Mouse (Mus musculus) adrenal gland, adult 2 months (tissue): ENCODE measurements around the gene Sec14l1. TPM values are rescaled to one million over a fixed set of nuclear protein-coding genes. Genes with fewer than 3 reads are reported as not detected.

Experiments used
- DNase-seq: peaks from one replicate; pipeline ENCODE4 v3.0.0; 2021
- polyA plus RNA-seq: library from polyadenylated mRNA; depleted of rRNA; stranded (reverse); fragments of >200 nt; gene quantifications from 2 replicates; pipeline ENCODE4 v1.2.3, GENCODE M21; 2012
- total RNA-seq, 2 experiments: library from RNA; stranded (reverse); gene quantifications; 2 replicates each; pipeline ENCODE4 v1.2.3; 2021

Sec14l1 gene
- total and polyA plus RNA-seq, 3 experiments = 117 to 175 (median 161) TPM

DNA sequence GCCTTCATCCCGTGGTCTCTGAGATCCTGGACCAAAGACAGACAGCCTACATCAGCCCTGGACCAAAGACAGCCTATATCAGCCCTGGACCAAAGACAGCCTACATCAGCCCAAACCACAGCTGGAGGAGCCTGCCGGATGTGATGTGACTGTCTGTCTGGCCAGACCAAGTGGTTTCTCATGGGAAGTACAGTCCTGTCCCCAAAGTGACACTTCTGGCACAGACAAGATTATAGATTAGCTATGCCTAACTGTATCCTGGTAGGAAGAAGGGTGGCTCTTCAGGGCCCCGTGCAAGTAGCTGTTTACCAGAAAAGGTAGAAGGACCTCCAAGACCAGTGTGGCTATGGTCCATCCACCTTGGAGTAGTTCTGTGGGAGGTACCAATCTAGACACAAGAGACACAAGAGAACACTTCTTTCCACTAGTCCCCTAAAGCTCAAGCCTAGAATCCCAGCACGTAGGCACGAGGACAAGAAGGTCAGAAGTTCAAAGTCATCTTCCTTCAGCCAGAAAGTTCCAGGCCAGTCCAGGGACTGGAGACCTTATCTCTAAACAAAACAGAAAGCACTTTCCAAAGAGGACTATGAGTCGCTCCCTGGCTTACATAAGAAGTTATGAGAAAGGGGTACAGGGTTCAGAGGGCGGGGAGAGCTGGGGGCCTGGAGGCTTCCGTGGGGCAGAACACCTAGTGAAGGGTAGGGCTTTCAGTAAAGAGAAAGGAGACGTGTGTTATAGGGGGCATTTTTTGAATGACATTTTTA is 27.8 kb upstream of the Sec14l1 start:
- peak; percentile 37 for DNase-seq

DNA sequence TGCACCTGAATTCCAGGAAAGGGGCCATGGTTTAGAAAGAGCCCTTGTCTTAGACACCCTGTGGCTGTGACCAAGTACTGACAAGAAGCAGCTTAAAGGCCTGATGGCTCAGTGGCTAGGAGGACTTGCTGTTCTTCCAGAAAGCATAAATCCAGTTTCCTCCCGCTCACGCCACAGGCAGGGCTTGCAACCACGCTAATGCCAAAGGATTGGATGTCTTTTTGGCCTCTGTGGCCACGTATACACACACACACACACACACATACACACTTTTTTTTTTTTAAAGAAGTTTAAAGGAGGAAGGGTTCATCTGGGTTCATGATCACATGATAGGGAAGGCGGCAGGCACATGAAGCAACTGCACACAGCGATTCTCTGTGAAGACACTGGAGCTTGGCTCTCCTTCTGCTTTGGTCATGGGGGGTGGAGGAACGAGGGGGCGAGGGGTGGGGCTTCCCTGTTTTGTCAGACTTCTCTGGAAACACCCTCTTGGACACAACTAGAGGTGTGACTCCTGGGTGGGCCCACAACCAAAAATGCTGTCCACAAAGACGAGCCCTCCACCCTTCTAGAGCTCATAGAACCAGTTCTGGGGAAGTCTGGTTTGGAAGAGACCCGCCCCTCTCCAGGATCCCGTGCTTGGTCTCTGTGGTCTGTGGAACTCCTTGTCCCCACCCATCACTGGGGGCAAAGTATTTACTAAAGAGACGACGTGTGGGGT is 26.5 kb upstream of the Sec14l1 start:
- DNase-seq = no peak

DNA sequence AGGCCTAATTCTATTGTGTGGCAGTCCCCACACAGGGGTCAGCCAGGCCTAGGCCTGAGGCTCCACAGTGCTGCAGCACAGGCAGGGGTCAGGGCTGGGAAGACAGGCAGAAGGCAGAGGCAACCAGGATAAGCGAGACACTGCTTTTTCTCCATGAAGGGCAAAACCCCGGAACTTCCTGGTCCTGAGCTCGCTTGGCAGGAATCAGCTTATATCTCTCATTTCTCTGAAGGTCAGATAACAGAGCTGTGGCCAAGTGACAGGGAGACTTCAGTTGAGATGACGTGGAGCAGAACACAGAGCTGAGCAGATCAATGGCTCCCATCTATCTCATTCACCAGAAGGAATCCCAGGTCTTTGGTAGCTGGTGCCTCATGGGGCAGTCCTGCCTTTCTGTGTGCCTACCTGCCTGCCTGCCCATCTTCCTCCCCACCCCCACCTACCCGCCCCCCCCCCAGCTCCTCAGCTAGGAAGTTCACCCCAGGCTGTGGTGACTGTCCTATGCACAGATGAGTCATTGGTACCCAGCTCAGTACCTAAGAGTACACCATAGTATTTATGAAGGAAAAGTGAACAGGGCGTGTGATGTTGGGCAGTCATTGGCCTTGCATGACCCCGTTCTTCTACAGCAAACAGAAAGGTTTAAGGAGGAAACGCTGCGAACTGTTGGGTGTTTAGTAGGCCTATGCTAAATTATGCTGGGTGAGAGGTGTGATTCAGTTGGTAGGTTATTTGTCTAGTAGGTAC is 25.1 kb upstream of the Sec14l1 start:
- DNase-seq = peak; percentile 63

DNA sequence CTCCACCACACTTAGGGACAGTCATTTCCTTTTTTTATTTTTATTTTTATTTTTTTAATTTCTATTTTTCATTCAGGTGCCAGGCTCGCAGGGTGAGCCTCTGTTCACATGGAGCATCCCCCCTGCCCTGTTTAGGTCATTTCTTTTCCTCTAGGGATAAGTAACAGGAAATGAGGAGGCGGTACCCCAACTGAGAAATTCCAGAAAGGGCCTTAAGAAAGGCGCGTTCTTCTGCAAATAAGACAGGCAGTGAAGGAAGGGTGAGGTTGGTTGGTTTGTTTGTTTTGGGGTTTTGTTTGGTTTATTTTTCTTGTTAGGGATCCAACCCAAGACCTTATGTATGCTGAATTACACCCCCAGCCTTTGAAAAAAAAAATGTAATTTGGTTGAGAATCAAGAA is 23.6 kb upstream of the Sec14l1 start:
- no peak for DNase-seq

DNA sequence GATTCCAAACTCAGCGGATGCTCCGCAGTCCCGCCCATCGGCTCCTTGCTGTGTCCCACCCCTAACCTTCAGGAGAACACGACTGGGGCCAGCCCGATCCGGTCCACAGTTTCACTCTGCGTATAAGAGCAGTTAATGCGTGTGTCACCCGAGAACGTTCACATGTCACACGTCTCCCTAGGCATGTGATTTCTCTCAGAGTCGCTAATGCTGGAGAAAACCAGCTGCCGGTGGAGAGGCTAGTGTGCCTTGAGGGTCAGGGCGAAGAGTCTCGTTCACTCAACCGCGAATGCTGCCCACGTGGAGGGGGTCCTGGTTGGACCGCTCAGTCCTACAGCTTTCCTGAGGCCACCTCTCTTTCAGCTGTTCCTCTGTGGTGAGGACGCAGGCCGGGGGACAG is 23.1 kb upstream of the Sec14l1 start:
- no peak for DNase-seq

DNA sequence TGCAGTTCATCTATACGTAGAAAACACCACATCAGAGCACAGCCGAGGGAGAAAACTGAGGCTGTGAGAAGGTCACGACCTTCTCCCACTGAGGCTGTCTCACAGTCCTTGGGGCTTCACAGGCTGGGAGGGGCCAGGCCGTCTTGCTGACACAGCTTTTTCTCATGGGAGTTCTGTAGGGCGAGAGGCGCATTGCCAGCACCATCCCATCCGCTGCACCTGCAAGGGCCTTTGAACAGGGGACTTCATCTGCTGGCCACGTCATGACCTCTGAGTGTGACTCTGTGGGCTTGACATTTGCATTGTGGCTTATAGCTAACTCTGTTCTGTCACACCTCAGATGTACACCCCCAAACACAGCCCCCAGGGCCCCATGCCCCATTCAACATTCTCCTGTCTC is 22.3 kb upstream of the Sec14l1 start:
- no peak for DNase-seq

DNA sequence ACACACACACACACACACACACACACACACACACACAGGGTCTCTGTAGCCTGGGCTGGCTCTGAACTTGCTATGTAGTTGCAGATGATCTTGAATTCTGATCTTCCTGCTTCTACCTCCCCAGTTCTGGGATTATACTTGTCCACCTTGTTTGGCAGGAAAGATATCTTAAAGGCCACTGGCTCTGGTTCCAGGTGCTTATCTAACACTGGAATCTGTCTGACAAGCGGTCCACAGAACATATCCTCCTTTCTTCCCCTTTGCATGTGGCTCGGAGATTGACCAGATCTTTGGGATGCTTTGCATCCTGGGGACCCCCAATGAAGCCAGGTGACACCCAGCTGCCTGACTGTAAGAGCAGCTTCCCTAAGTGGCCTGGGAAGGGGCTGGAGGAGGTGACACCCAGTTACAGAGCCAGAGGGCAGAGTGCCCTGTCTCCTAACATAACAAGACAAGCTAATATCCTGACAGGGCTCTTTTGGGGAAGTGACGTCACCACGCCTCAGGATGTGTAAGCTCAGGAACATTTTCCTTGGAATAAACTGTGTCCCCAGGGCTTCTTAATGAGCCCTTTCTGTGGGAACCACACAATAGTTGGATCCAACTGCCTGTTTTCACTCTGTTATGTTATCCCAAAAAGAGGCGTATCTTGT is 20.9 kb upstream of the Sec14l1 start:
- DNase-seq = no peak

DNA sequence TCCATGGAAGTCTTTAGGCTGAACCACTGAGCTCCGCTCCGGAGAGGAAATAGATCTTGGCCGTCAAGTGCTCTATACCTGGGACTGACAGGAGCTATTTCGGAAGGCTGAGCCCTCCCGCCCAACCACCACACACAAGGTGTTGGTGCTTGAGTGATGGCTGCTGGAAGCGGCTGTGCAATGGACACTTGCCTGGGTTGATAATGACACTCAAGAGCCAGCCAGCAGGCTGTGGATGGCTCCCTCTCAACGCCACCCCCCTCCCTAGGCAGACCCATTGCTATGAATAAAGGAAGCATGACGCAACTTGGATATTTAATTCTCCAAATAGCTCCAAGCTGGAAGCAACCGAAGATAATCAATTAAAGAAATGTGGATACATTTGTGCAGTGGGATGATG is 20.3 kb upstream of the Sec14l1 start:
- DNase-seq = no peak

DNA sequence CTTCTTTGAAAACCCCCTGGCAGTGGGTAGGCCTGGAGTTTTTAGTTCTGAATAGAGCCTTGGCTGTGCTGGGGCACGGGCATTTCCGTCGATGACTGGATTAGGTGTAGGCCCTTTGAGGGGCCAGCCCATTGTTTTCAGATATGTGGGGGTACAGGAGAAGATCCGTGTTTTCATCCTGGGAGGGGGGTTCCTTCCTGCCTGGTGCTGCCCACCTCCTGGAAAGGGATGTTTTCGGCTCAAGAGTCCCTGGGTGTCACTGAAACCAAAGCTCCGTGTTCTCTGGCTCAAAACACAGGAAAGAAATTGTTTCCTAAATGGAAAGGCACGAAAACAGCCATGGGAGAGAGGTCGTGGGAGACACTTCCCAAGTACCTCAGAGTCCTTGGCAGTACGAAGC is 17.9 kb upstream of the Sec14l1 start:
- no peak for DNase-seq

DNA sequence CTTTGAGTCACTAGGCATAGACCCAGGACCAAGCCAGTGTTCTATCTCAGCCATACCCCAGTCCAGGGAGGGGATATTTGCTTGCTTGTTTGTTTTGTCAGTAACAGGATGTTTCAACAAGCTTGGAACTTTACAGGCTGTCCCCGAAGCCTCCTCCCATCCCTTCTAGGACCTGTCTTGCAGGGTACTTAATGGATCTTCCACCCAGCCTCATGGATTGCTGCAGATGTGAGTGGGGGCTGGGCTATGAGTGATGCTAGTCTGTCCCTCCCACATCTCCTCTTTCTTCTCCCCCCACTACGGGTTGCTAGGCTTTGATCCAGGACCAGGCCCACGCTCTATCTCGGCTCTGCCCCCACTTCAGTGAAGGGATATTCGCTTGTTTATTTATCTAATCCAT is 16.8 kb upstream of the Sec14l1 start:
- DNase-seq = no peak

DNA sequence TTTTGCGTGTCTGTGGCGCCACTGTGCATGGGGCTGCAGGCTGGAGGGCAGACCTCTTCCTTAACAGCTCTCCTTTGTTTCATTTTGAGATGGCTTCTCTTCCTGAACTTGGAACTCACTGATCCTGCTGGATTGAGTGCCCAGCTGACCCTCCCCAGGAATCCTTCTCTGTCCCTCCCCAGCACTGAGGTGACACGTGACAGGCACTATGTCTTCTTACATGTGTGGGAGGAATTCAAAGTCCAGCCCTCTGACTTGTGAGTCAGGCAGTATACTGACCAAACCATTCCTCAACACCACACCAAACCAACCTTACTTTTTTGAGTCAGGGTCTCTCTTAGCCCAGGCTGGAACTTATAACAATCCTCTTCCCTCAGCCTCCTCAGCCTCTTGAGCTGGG is 16.2 kb upstream of the Sec14l1 start:
- no peak for DNase-seq

DNA sequence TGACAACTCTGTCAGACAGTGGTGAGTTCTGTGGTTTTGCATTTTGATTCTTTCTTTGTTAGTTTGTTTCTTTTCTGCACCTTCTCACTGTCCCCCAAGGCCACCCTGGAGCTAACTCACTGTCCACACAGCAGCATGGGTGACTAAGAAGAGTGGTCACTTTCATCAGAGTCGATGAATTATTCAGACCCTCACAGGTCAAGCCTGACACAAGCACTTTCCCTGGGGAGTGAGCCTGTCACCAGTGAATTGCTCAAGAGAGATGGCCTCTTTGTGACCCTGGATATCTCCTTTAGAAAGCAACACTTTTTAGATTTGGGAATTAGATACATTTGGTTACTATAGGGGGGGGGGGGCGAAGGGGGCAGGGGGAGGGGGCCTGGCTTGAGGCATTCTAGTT is 15.6 kb upstream of the Sec14l1 start:
- DNase-seq = peak; percentile 63

DNA sequence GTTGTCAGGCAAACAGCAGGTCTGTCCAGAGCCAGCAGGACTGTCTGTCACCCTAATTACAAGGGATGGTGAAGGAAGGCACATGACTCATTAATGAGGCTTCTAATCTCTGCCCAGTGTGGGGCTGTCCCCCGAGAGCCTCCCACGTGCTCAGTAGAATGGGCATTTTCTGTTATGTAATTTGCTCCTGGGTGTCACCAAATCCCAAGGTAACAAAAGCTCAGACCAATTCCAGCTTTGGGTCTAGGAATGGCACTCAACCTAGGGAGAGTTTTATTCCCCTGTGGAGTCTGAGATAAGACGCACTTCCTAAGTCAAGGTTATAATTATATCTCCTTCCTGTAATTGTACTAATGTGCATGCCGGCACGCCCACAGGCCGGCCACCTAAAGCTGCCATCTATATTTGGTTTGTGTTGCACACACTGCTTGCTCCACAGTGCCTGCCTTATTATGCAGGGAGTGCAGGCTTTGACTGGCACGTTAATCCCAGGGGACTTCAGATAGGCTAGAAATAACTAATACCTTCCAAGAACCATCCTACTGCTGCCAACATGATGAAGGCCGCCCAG is 13.5 kb upstream of the Sec14l1 start:
- DNase-seq = no peak

DNA sequence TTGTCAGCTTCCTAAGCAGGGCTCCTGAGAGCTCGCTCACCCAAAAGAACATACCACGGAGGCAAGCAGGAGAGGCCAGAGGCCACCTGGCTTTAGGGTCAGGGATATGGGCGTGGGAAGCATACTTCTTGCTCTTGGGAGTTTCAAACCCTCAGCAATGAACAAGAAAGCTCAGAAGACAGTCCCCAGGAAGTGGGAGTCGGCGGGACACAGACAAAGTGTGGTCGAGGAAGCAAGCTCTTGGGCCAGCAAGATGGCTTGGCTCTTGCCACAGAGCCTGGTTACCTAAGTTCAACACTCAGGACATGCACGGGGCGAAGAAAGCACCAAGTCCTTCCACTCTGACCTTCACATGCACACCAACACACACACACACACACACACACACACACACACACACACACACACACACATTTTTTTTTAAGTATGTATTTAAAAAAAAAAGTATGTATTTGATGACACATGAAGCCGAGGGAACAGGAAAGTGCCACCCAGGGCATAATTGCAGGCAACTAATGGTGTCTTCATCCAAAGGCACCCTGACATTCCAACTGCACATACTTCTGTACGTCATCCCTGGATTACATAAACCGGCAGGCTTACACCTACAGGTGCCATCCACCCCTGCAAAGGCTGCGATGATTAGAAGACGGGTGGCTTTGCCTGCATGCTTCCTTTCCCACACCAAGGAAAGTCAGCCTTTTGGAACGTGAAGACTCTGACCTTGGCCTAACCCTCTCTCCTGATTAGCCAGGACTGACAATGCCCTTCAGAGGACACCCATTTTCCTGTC is 12.8 kb upstream of the Sec14l1 start:
- no peak for DNase-seq

DNA sequence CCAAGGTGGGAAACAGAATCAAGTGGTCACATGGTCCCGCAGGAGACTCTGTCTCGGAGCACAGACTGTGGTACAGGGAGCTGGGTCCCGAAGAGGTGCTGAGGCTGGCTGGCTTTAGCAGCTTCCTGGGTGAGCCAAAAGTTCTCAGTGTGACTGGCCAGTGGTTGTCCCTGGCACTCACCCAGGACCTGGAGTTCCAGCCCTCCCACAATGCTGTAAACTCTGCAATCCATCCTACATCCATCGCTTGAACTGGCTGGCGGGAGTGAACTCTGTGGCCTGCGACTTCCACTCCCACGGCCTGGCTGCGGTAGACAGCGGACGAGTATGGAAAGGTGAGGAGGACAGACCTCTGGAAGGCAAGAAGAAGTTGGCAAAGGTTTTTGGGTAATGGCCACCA is 11.4 kb upstream of the Sec14l1 start:
- DNase-seq = peak; percentile 75

DNA sequence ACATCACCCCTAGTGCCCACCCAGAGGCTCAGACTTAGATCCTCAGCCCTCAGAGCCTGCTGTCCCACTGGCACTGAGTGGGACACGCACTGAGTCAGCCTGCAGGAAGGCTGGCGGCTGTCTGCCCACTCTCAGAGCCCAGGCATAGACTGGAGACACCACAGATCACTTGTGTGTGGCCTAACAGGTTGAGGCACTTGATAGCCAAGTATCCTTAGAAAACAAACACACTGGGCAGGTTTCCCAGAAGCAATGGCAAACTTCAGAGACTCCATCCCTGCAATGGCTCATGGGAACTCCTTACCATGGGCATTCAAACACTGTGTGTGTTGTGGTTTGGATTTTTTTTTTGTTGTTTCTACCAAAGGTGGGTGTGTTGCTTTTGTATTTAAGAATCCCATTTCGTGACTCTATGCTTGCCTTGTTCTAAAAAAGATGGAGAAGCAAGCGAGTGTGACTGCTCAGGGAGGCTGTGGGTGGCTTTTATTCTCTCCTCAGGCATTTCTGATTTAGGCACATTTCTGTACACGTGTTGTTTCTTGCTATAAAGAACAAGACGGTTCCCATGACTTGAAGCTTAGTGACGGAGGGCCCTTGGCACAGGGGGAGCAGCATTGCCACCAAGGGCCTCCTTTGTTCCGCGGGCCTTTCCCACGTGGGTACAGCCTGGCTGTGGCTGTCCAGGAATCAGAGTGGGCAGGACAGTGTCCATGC is 10.8 kb upstream of the Sec14l1 start:
- no peak for DNase-seq

DNA sequence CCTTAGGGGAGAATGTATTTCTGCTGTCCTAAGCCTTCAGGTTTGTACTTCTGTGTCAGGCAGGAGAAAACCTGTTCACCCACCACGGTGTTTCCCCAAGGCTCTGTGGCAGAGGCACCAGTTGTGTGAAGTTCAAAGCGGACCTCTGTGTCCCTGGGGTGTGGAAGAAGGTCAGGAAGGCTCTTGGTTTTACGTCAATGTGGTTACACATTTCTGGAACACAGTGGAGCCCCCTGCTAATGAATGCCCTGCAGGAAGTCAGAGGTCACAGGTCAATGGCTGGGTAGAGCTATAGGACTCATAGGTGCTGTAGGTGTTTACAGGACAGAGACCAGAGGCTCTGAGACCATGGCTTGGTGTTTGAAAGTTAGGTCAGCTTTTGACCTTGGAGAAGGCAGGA is 9.7 kb upstream of the Sec14l1 start:
- DNase-seq = no peak

DNA sequence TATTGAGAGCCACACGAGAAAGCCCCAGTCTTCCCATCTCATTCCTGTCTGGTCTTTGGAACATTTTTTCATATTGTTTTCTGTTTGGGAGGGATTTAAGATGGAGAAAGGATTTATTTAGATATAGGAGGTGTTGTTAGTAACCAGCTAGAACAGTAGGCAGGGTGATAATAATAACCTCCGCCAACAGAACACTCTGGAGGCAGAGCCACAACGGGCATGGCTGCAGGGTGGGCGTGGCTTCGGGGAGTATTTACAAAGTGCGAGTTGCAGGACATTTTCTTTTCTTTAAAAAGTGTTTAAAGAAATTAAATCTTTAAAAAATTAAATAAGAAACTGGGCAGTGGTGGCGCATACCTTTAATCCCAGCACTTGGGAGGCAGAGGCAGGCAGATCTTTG is 9.1 kb upstream of the Sec14l1 start:
- DNase-seq = no peak

DNA sequence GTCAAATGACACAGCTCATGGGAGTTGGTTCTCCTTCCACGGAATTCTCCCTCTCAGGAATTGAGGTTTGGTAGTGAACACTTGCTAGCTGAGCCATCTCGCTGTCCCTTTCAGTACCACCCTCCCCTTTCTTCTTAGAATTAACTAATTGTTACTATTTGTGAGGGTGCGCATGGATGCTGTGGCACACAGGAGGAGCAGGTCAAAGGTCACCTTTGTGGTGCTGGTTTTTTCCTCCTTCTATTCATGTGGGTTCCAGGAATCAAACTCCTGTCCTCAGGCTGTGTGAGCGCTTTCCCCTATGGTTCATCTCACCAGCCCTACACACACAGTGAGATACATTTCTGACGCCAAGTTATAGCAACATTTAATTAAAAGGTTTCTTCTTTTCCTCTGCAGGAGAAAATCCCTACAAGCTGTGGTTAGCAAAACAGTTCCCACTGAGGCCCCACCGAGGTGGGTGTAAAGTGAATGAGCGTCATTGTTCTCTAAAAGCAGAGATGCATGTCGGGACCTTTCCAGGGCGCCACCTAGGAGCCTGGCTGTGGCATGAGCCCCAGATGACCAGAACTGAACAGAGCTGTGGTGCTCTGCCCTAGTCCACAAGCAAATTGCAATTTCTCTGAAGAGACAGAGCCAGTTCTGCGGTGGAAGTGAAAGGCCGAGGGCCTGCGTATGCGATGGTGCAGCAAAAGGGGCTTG is 8.2 kb upstream of the Sec14l1 start:
- DNase-seq = no peak

DNA sequence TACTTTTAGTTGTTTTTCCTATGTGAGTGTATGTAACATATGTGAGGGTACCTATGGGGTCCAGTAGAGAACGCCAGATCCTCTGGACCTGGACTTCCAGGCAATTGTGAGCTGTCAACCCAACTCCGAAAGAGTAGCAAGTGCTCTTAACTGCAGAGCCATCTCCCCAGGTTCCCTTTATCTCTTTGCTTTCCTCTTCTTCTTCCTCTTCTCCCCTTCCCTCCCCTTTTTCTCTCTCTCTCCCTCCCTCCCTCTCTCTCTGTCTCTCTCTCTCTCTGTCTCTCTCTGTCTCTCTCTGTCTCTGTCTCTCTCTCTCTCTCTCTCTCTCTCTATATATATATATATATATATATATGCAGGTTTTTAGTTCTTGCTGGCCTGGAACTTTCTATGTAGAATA is 7.1 kb upstream of the Sec14l1 start:
- no peak for DNase-seq
